Mouse (Mus musculus) cerebellum, postnatal 10 days (tissue): ENCODE measurements around the gene Slc39a5.

Experiments
- DNase-seq, 2 experiments: peaks; one replicate each; pipeline ENCODE4 v3.0.0; 2021; ENCODE audit warnings: mixed read lengths in 2 of 2

Slc39a5 gene

GRCm38 (mm10) chr10:128401056-128401455 is at the start of gene Slc39a5:
TSS of gene Slc39a5 (minus strand) at chr10:128401229.
- no peak for DNase-seq

GRCm38 (mm10) chr10:128445407-128445806 is 44.4 kb upstream of the Slc39a5 start:
- no peak for DNase-seq

- no peak for DNase-seq
These were observed 43.3 kb upstream of the Slc39a5 start for GRCm38 (mm10) chr10:128444354-128444753.

- no peak for DNase-seq
These were observed 41.7 kb upstream of the Slc39a5 start for GRCm38 (mm10) chr10:128442718-128443117.

- no peak for DNase-seq
These were observed 40.5 kb upstream of the Slc39a5 start for GRCm38 (mm10) chr10:128441324-128442119.

- peak; percentile 40 to 49 for DNase-seq
These were observed 39.4 kb upstream of the Slc39a5 start for GRCm38 (mm10) chr10:128440407-128440806.

GRCm38 (mm10) chr10:128438675-128439279 is 37.7 kb upstream of the Slc39a5 start:
- no peak for DNase-seq

GRCm38 (mm10) chr10:128436376-128436775 is 35.3 kb upstream of the Slc39a5 start:
- peak; percentile 72 to 79 for DNase-seq

GRCm38 (mm10) chr10:128435873-128436272 is 34.8 kb upstream of the Slc39a5 start:
- peak; percentile 55 to 65 for DNase-seq

- peak; percentile 78 to 79 for DNase-seq
These were observed 34.3 kb upstream of the Slc39a5 start for GRCm38 (mm10) chr10:128435186-128435823.

- DNase-seq = no peak
These were observed 33.7 kb upstream of the Slc39a5 start for GRCm38 (mm10) chr10:128434681-128435080.

GRCm38 (mm10) chr10:128433417-128433816 is 32.4 kb upstream of the Slc39a5 start:
- no peak for DNase-seq

- no peak for DNase-seq
These were observed 28.4 kb upstream of the Slc39a5 start for GRCm38 (mm10) chr10:128429454-128429853.

- DNase-seq = no peak
These were observed 28.0 kb upstream of the Slc39a5 start for GRCm38 (mm10) chr10:128429052-128429451.

GRCm38 (mm10) chr10:128425260-128425659 is 24.2 kb upstream of the Slc39a5 start:
- no peak for DNase-seq

GRCm38 (mm10) chr10:128424604-128425003 is 23.6 kb upstream of the Slc39a5 start:
- DNase-seq = no peak

- DNase-seq = no peak
These were observed 21.4 kb upstream of the Slc39a5 start for GRCm38 (mm10) chr10:128422426-128422825.

GRCm38 (mm10) chr10:128414848-128415247 is 13.8 kb upstream of the Slc39a5 start:
- no peak for DNase-seq

- DNase-seq = no peak
These were observed 12.0 kb upstream of the Slc39a5 start for GRCm38 (mm10) chr10:128413076-128413475.

- DNase-seq = no peak
These were observed 11.5 kb upstream of the Slc39a5 start for GRCm38 (mm10) chr10:128412558-128412957.

- peak; percentile 73 to 79 for DNase-seq
These were observed 11.0 kb upstream of the Slc39a5 start for GRCm38 (mm10) chr10:128412055-128412381.

- peak; percentile 98 to 99 for DNase-seq
These were observed 10.4 kb upstream of the Slc39a5 start, which contains the start of the genes Nabp2 and Rnf41 for GRCm38 (mm10) chr10:128411211-128412054. TSS of gene Nabp2 (minus strand) at chr10:128411492. TSS of gene Rnf41 (plus strand) at chr10:128411657.

- DNase-seq = no peak
These were observed 9.5 kb upstream of the Slc39a5 start for GRCm38 (mm10) chr10:128410560-128410845.
